Mouse (Mus musculus) CH12.LX (cell line): ENCODE data around the gene Aass.
A peak's percentile ranks its signal among the peaks of the same experiment; 100 is the strongest.

Source experiments
- BHLHE40 ChIP-seq: IDR thresholded peaks from 2 replicates; pipeline ENCODE4 v1.6.1; 2011; ENCODE audit warnings: mild to moderate bottlenecking, low read depth, low read length, improper control_type of control experiment
- CTCF ChIP-seq, 2 experiments: IDR thresholded peaks in 1 of 2; conservative IDR thresholded peaks in 1 of 2; 2 replicates each; pipeline ENCODE4 v1.5.1; 2011 to 2012; ENCODE audit warnings: low read depth in 2 of 2, low read length in 2 of 2, improper control_type of control experiment in 1 of 2, inconsistent platforms in 1 of 2, mild to moderate bottlenecking in 1 of 2, moderate library complexity in 1 of 2
- E2F4 ChIP-seq: IDR thresholded peaks from 2 replicates; pipeline ENCODE4 v1.6.1; 2011; ENCODE audit warnings: low read depth, low read length, improper control_type of control experiment; ENCODE audit not compliant: insufficient replicate concordance
- ETS1 ChIP-seq: conservative IDR thresholded peaks from 2 replicates; pipeline ENCODE4 v1.6.1; 2012; ENCODE audit warnings: low read depth, mild to moderate bottlenecking, inconsistent platforms, low read length, improper control_type of control experiment, moderate library complexity
- JUND ChIP-seq: conservative IDR thresholded peaks from 2 replicates; pipeline ENCODE4 v1.6.1; 2011; ENCODE audit warnings: low read depth, low read length, improper control_type of control experiment
- MAFK ChIP-seq: IDR thresholded peaks from 2 replicates; pipeline ENCODE4 v1.6.1; 2011; ENCODE audit warnings: low read length, improper control_type of control experiment; ENCODE audit not compliant: insufficient replicate concordance
- MAX ChIP-seq: IDR thresholded peaks from 2 replicates; pipeline ENCODE4 v1.6.1; 2011; ENCODE audit warnings: low read length, improper control_type of control experiment
- RAD21 ChIP-seq: IDR thresholded peaks from 2 replicates; pipeline ENCODE4 v1.6.1; 2011; ENCODE audit warnings: low read depth, mild to moderate bottlenecking, low read length, improper control_type of control experiment, moderate library complexity
- SIN3A ChIP-seq: IDR thresholded peaks from 2 replicates; pipeline ENCODE4 v1.6.1; 2012; ENCODE audit warnings: low read length, improper control_type of control experiment, inconsistent platforms

DNA sequence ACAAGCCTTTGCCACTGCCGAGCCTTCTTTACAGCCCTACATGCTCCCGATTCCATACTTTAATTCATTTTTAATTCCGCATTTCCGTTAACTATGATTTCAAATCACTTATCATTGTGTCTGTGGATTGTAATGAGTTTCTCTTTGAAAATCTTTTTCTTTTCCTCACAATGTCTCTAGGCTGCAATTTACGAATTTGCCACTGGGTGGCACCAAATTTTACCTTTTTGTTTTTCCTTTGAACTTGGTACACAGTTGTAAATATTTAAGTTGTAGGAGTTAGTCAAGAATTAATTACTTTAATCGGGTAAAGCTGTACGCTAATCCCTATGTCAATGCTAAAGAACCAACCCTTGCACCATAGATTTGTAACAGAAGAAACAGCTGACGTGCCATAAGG is 47.3 kb upstream of the Aass start:
- TF ChIP-seq SIN3A, result no peak
- no peak for TF ChIP-seq MAX
- no peak for TF ChIP-seq E2F4
- TF ChIP-seq BHLHE40, result no peak
- TF ChIP-seq RAD21, result peak; percentile 65
- peak; percentile 48 to 61; a peak in 3 of 4 replicates for TF ChIP-seq CTCF (conservative IDR thresholded peaks at IDR 0.05 in 1 of 2, IDR thresholded peaks at IDR 0.05 in 1 of 2; ENCODE audit: low read depth in 2 of 2, low read length in 2 of 2)
- TF ChIP-seq ETS1, result no peak
- TF ChIP-seq MAFK, result no peak
- no peak for TF ChIP-seq JUND
